8 mouse cellular contexts compared by ENCODE assay signal in genomic region chr12:69751864-69752341, GRCm38 (mm10). TPM values are rescaled to one million over a fixed set of nuclear protein-coding genes. Genes with fewer than 3 reads are reported as not detected.
A peak's percentile ranks its signal among the peaks of the same experiment; 100 is the strongest.
DNase-seq lines count a peak whose midpoint lies in the region; ATAC-seq and TF ChIP-seq lines count a peak whose summit lies in the region.

No protein-coding gene starts in this region.

- H3K9me3 ChIP-seq in lung, postnatal 0 days (ENCODE audit: low read length), result no peaks in the 10 kb centered on the region
- no peaks in the 10 kb centered on the region for H3K9me3 ChIP-seq in heart, embryonic 12.5 days (replicated peaks)
- no peaks in the 10 kb centered on the region for H3K9me3 ChIP-seq in stomach, postnatal 0 days (ENCODE audit: control insufficient read depth, low read length)

- H3K4me2 ChIP-seq in lung, postnatal 0 days (replicated peaks; ENCODE audit: low read depth, low read length), result no peak overlapping the region
- H3K4me2 ChIP-seq in heart, embryonic 12.5 days, result peak overlapping the region; percentile 24
- H3K4me2 ChIP-seq in stomach, postnatal 0 days (replicated peaks; ENCODE audit: low read depth), result no peak overlapping the region

- TF ChIP-seq CTCF in lung, postnatal 0 days (IDR thresholded peaks at IDR 0.05), result 0 out of 2 replicates have a peak, but pooled peaks have one; percentile 18
- TF ChIP-seq CTCF in stomach, postnatal 0 days (IDR thresholded peaks at IDR 0.05; ENCODE audit: low read depth), result no peak; the same call in 1 of the 2 replicates

- peaks cover 5% of the 10 kb centered on the region for H3K4me1 ChIP-seq in lung, postnatal 0 days (ENCODE audit: insufficient read depth, low read depth, low read length)
- peaks cover 15% of the 10 kb centered on the region for H3K4me1 ChIP-seq in heart, embryonic 12.5 days (replicated peaks)
- 0 out of 2 replicates have a peak, but pooled peaks cover 2% of the 10 kb centered on the region for H3K4me1 ChIP-seq in stomach, postnatal 0 days (replicated peaks; ENCODE audit: control insufficient read depth, insufficient read depth)

- H3K27ac ChIP-seq in lung, postnatal 0 days (ENCODE audit: low read length), result 0 out of 2 replicates have a peak overlapping the region, but pooled peaks have one; percentile 2
- H3K27ac ChIP-seq in heart, embryonic 12.5 days (ENCODE audit: poor library complexity, severe bottlenecking), result peak overlapping the region; percentile 41; the same call in 1 of the 2 replicates
- no peak overlapping the region; the same call in 1 of the 2 replicates for H3K27ac ChIP-seq in stomach, postnatal 0 days (replicated peaks)

- DNase-seq in lung, postnatal 0 days (ENCODE audit: low spot score), result peak; percentile 37
- DNase-seq in lung, postnatal 36 days, result no peak
- peak; percentile 52 to 55 for DNase-seq in kidney, postnatal 36 days
- no peak for DNase-seq in stomach, postnatal 0 days (ENCODE audit: low spot score)
- DNase-seq in cerebellum, postnatal 25 days, result no peak
- no peak for DNase-seq in left cerebral cortex, adult 18-20 months (ENCODE audit: low spot score in 2 of 2)
- no peak for DNase-seq in frontal cortex, postnatal 36 days (ENCODE audit: low spot score in 2 of 2)

- no peak overlapping the region for H3K9ac ChIP-seq in lung, postnatal 0 days (replicated peaks; ENCODE audit: low read depth)
- H3K9ac ChIP-seq in heart, embryonic 12.5 days, result no peak overlapping the region
- H3K9ac ChIP-seq in stomach, postnatal 0 days (ENCODE audit: low read length), result no peak overlapping the region

- no peak for TF ChIP-seq EP300 in lung, postnatal 0 days (IDR thresholded peaks at IDR 0.05)
- no peak for TF ChIP-seq EP300 in stomach, postnatal 0 days (optimal IDR thresholded peaks at IDR 0.05)

- no peak overlapping the region for H3K4me3 ChIP-seq in lung, postnatal 0 days (ENCODE audit: low read depth, low read length)
- no peak overlapping the region for H3K4me3 ChIP-seq in heart, embryonic 12.5 days
- no peak overlapping the region for H3K4me3 ChIP-seq in stomach, postnatal 0 days (ENCODE audit: low read depth, low read length)

- H3K27me3 ChIP-seq in lung, postnatal 0 days (replicated peaks; ENCODE audit: insufficient read depth, low read length), result no peaks in the 10 kb centered on the region
- H3K27me3 ChIP-seq in heart, embryonic 12.5 days (replicated peaks), result no peaks in the 10 kb centered on the region
- no peaks in the 10 kb centered on the region for H3K27me3 ChIP-seq in stomach, postnatal 0 days (ENCODE audit: control insufficient read depth, insufficient read depth, low read length)

- WGBS in lung, postnatal 0 days, result 19% methylated on average over 10 of the region's 10 CpGs
- WGBS in heart, embryonic 12.5 days, result 43% methylated on average over 10 of the region's 10 CpGs
- 24% methylated on average over 10 of the region's 10 CpGs for WGBS in stomach, postnatal 0 days

- H3K36me3 ChIP-seq in lung, postnatal 0 days (ENCODE audit: insufficient read depth, low read length), result no peaks in the 10 kb centered on the region
- peaks cover 28% of the 10 kb centered on the region for H3K36me3 ChIP-seq in heart, embryonic 12.5 days
- H3K36me3 ChIP-seq in stomach, postnatal 0 days (ENCODE audit: control insufficient read depth, insufficient read depth, low read length), result no peaks in the 10 kb centered on the region

- ATAC-seq in lung, postnatal 0 days, result peak; percentile 55
- ATAC-seq in heart, embryonic 12.5 days (ENCODE audit: insufficient number of reproducible peaks, low FRiP score), result no peak
- ATAC-seq in stomach, postnatal 0 days (ENCODE audit: low FRiP score, low TSS enrichment), result peak; percentile 69; the same call in 1 of the 2 replicates

RNA-seq across cellular contexts. Expression of gene Atp5s, which starts 27.2 kb away (rescaled TPM):
- 18.5 and 21.4 TPM in 2 replicates for polyA plus RNA-seq in lung, postnatal 0 days (2015; fragmentation: Nextera tagmentation; extraction: Ambion mirVana)
- 31.1 and 31.2 TPM in 2 replicates for polyA plus RNA-seq in heart, embryonic 12.5 days (2016; fragmentation: Nextera tagmentation; extraction: Ambion mirVana)
- polyA plus RNA-seq in stomach, postnatal 0 days (2015; fragmentation: Nextera tagmentation; extraction: Ambion mirVana), result 20.5 and 20.6 TPM in 2 replicates
- 10 to 100 TPM; 32.7 to 32.8 TPM for total RNA-seq in left cerebral cortex, adult 18-20 months (2021)

RNA-seq across cellular contexts. Expression of gene L2hgdh, which starts 27.2 kb away (rescaled TPM):
- polyA plus RNA-seq in lung, postnatal 0 days (2015; fragmentation: Nextera tagmentation; extraction: Ambion mirVana), result 3.7 and 4.5 TPM in 2 replicates
- 19.5 and 20.8 TPM in 2 replicates for polyA plus RNA-seq in heart, embryonic 12.5 days (2016; fragmentation: Nextera tagmentation; extraction: Ambion mirVana)
- polyA plus RNA-seq in stomach, postnatal 0 days (2015; fragmentation: Nextera tagmentation; extraction: Ambion mirVana), result 11.5 and 12.3 TPM in 2 replicates
- 10 to 100 TPM; 21.9 TPM for total RNA-seq in left cerebral cortex, adult 18-20 months (2021)

RNA-seq across cellular contexts. Expression of gene Cdkl1, which starts 39.2 kb away (rescaled TPM):
- 2.7 and 3.1 TPM in 2 replicates for polyA plus RNA-seq in lung, postnatal 0 days (2015; fragmentation: Nextera tagmentation; extraction: Ambion mirVana)
- 5.0 TPM in 2 replicates for polyA plus RNA-seq in heart, embryonic 12.5 days (2016; fragmentation: Nextera tagmentation; extraction: Ambion mirVana)
- polyA plus RNA-seq in stomach, postnatal 0 days (2015; fragmentation: Nextera tagmentation; extraction: Ambion mirVana), result 2.0 and 2.3 TPM in 2 replicates
- 10 to 100 TPM; 33.2 to 35.5 TPM for total RNA-seq in left cerebral cortex, adult 18-20 months (2021)

Comparison
In these comparisons a context has a peak if more than half of its experiments do, and no peak if none do; other contexts are left out.
1. DNase-seq: peak in lung, postnatal 0 days (single experiment) and kidney, postnatal 36 days (2 of 2); none in lung, postnatal 36 days (single experiment), stomach, postnatal 0 days (single experiment), cerebellum, postnatal 25 days (0 of 2), left cerebral cortex, adult 18-20 months (0 of 2) and frontal cortex, postnatal 36 days (0 of 2).